Mouse (Mus musculus) stomach, embryonic 16.5 days (tissue): ENCODE measurements at regions not wholly inside any gene's neighbourhood (a gene's known extent, or its start where the extent isn't known, plus 50 kb on each side); places are given as distances from the start of the nearest gene placed in this dataset.

ENCODE experiments used
- ATAC-seq: fragments of 200-750 bp; cut with Nextera tagmentation; 2 replicates; pipeline ENCODE4 v1.8.0; 2017; ENCODE audit warnings: moderate number of reproducible peaks, moderate TSS enrichment; ENCODE audit not compliant: insufficient read depth, low FRiP score
- H3K27ac ChIP-seq: fragments of 300-500 bp; sonication (generic); 2 replicates; pipeline ENCODE4 v1.5.1; 2014; ENCODE audit warnings: low read length
- H3K27me3 ChIP-seq: fragments of 300-500 bp; sonication (generic); 2 replicates; pipeline ENCODE4 v1.6.1; 2014; ENCODE audit warnings: low read length, control low read depth, mixed read lengths; ENCODE audit not compliant: control insufficient read depth, insufficient read depth
- H3K36me3 ChIP-seq: fragments of 300-500 bp; sonication (generic); 2 replicates; pipeline ENCODE4 v1.6.1; 2014; ENCODE audit warnings: low read length; ENCODE audit not compliant: control insufficient read depth, insufficient read depth
- H3K4me1 ChIP-seq: fragments of 300-500 bp; sonication (generic); 2 replicates; pipeline ENCODE4 v1.6.1; 2014; ENCODE audit warnings: low read length, control low read depth, mixed read lengths; ENCODE audit not compliant: control insufficient read depth, insufficient read depth
- H3K4me2 ChIP-seq: fragments of 300-500 bp; sonication (generic); 2 replicates; pipeline ENCODE4 v1.6.1; 2014; ENCODE audit warnings: low read depth, low read length, mixed read lengths
- H3K4me3 ChIP-seq: fragments of 300-500 bp; sonication (generic); replicated peaks from 2 replicates; pipeline ENCODE4 v1.5.1; 2014; ENCODE audit warnings: mild to moderate bottlenecking, low read length
- H3K9ac ChIP-seq: fragments of 300-500 bp; sonication (generic); 2 replicates; pipeline ENCODE4 v1.6.1; 2014; ENCODE audit warnings: low read length
- H3K9me3 ChIP-seq: fragments of 300-500 bp; sonication (generic); replicated peaks from 2 replicates; pipeline ENCODE4 v1.6.1; 2016; ENCODE audit warnings: low read length, control low read depth; ENCODE audit not compliant: control insufficient read depth
- WGBS: fragments of 180-500 bp; shearing (Covaris S2); extraction: QIAGEN DNeasy Blood & Tissue Kit; methylation state at CpG from one replicate; pipeline ENCODE4 v1.1.7; 2014; 5-methylcytosine and 5-hydroxymethylcytosine counted together

- H3K27ac ChIP-seq = no peak overlapping the region
These were observed 600.1 kb downstream of the Ptprc start for GRCm38 (mm10) chr1:137575380-137575779.

GRCm38 (mm10) chr1:137571905-137572865 lies 603.3 kb downstream of the Ptprc start:
- H3K4me1 ChIP-seq = peaks cover 3% of the 10 kb centered on the region; the same call in 1 of the 2 replicates
- H3K9ac ChIP-seq = no peak overlapping the region
- 55% methylated on average over 6 of the region's 6 CpGs for WGBS
- no peak overlapping the region for H3K27ac ChIP-seq
- no peaks in the 10 kb centered on the region for H3K27me3 ChIP-seq
- no peak for ATAC-seq
- no peak overlapping the region for H3K4me3 ChIP-seq
- no peak overlapping the region for H3K4me2 ChIP-seq
- H3K9me3 ChIP-seq = no peaks in the 10 kb centered on the region
- H3K36me3 ChIP-seq = no peaks in the 10 kb centered on the region

More at GRCm38 (mm10) chr1:137575380-137575779, 600.1 kb downstream of the Ptprc start:
- ATAC-seq = no peak
- no peaks in the 10 kb centered on the region for H3K9me3 ChIP-seq
- H3K4me3 ChIP-seq = no peak overlapping the region
- no peaks in the 10 kb centered on the region for H3K36me3 ChIP-seq
- H3K4me2 ChIP-seq = no peak overlapping the region
- no peaks in the 10 kb centered on the region for H3K27me3 ChIP-seq
- peaks cover 3% of the 10 kb centered on the region; the same call in 1 of the 2 replicates for H3K4me1 ChIP-seq
- H3K9ac ChIP-seq = no peak overlapping the region

- no peak overlapping the region for H3K9ac ChIP-seq
- no peaks in the 10 kb centered on the region for H3K36me3 ChIP-seq
- H3K4me1 ChIP-seq = peaks cover 1% of the 10 kb centered on the region; the same call in 1 of the 2 replicates
- no peak overlapping the region for H3K4me2 ChIP-seq
- 66% methylated on average over 4 of the region's 4 CpGs for WGBS
- H3K9me3 ChIP-seq = no peaks in the 10 kb centered on the region
- no peak for ATAC-seq
- no peak overlapping the region for H3K27ac ChIP-seq
- no peak overlapping the region for H3K4me3 ChIP-seq
- no peaks in the 10 kb centered on the region for H3K27me3 ChIP-seq
These were observed 604.2 kb downstream of the Ptprc start for GRCm38 (mm10) chr1:137571190-137571904.

GRCm38 (mm10) chr1:137567526-137567925 lies 607.3 kb upstream of the Nr5a2 start:
- WGBS = 95% methylated on average over 1 of the region's 1 CpGs
- Histone ChIP-seq H3K9me3 (no peaks in the 10 kb centered on the region), H3K4me3 (no peak overlapping the region), H3K36me3 (no peaks in the 10 kb centered on the region), H3K4me2 (no peak overlapping the region), H3K9ac (no peak overlapping the region), H3K4me1 (no peaks in the 10 kb centered on the region), H3K27ac (no peak overlapping the region), H3K27me3 (no peaks in the 10 kb centered on the region)
- no peak for ATAC-seq

- Histone ChIP-seq H3K9me3 (no peaks in the 10 kb centered on the region), H3K4me2 (no peak overlapping the region), H3K4me1 (no peaks in the 10 kb centered on the region), H3K36me3 (no peaks in the 10 kb centered on the region), H3K27me3 (no peaks in the 10 kb centered on the region), H3K9ac (no peak overlapping the region), H3K27ac (no peak overlapping the region), H3K4me3 (no peak overlapping the region)
- 65% methylated on average over 4 of the region's 4 CpGs for WGBS
- peak; percentile 44; the same call in 1 of the 2 replicates for ATAC-seq
These were observed 605.4 kb upstream of the Nr5a2 start for GRCm38 (mm10) chr1:137565573-137566048.

- no peak for ATAC-seq
- Histone ChIP-seq H3K4me1 (no peaks in the 10 kb centered on the region), H3K27ac (no peak overlapping the region), H3K4me2 (no peak overlapping the region), H3K9ac (no peak overlapping the region), H3K27me3 (no peaks in the 10 kb centered on the region), H3K9me3 (no peaks in the 10 kb centered on the region), H3K36me3 (no peaks in the 10 kb centered on the region), H3K4me3 (no peak overlapping the region)
- WGBS = 59% methylated on average over 3 of the region's 3 CpGs
These were observed 601.4 kb upstream of the Nr5a2 start for GRCm38 (mm10) chr1:137561686-137562085.

GRCm38 (mm10) chr1:137560389-137561268 lies 600.4 kb upstream of the Nr5a2 start:
- Histone ChIP-seq H3K9ac (no peak overlapping the region), H3K27ac (peak overlapping the region; percentile 52), H3K9me3 (no peaks in the 10 kb centered on the region), H3K4me2 (no peak overlapping the region), H3K4me3 (no peak overlapping the region), H3K4me1 (no peaks in the 10 kb centered on the region), H3K27me3 (no peaks in the 10 kb centered on the region), H3K36me3 (no peaks in the 10 kb centered on the region)
- no peak for ATAC-seq
- WGBS = 46% methylated on average over 11 of the region's 11 CpGs

GRCm38 (mm10) chr1:137549659-137550058 lies 589.4 kb upstream of the Nr5a2 start:
- WGBS = 94% methylated on average over 1 of the region's 1 CpGs
- no peak for ATAC-seq
- Histone ChIP-seq H3K4me1 (no peaks in the 10 kb centered on the region), H3K9me3 (no peaks in the 10 kb centered on the region), H3K4me2 (no peak overlapping the region), H3K27ac (no peak overlapping the region), H3K9ac (no peak overlapping the region), H3K4me3 (no peak overlapping the region), H3K36me3 (no peaks in the 10 kb centered on the region), H3K27me3 (no peaks in the 10 kb centered on the region)
